Mouse (Mus musculus): Measurements from ENCODE around the gene Slc4a10.

DNA sequence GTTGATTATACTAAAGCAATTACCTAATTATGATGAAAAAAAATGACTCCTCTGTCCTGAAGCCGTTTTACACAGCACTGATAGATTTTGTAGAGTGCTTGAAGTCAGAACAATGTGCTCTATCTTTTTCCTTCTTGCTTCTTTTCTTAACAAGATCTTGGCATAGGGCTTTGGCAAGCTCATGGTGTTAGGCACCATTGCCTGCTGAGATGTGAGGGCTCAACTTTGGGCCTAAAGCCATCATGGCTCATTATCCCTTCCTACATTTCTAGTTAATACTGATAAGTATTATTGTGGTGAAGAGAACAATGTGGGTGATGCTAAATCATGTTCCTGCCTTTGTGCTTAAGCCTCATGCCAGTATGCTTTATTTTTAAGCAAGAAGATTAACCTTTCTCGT, 185.0 kb downstream of the Slc4a10 start:
- TF ChIP-seq POLR2A (IDR thresholded peaks at IDR 0.05; ENCODE audit: borderline replicate concordance, insufficient read depth, low read length) (no peak), CTCF (IDR thresholded peaks at IDR 0.05; ENCODE audit: borderline replicate concordance, insufficient read depth, low read depth, low read length) (no peak)

All from cerebellum, adult 2 months (tissue).